Mouse (Mus musculus): ENCODE measurements around the gene Tet3.

DNA sequence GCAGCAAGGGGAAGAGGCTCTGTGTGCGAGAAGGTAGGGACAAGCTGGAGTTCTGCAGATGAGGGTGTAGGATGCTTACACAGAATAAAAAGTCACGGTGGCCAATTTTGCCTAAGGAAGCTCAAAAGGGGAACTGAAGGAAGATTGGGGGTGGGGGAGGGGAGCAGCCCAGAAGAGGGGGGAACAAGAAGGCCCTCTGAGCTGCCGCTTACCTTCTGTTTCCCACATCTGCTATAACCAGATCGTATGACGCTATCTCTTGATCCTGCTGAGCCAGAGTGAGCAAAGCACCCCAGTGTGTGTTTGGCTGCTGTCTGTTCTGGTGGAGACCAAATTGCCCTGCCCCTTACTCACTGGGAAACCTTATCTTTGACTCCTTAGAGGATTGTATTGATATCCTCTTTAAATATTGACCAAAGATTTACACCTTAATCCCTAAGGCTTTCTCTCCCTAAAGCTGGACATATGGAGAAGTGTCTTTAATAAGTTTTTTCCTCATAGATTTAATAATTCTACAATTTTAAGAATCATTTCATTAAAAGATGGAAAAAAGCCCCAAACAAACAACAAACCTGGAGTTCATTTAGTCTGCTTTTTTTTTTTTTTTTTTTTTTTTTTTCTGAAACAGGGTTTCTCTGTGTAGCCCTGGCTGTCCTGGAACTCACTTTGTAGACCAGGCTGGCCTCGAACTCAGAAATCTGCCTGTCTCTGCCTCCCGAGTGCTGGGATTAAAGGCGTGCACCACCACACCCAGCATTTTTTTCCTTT lies 135.0 kb downstream of the Tet3 start:
- TF ChIP-seq CTCF (IDR thresholded peaks at IDR 0.05; ENCODE audit: borderline replicate concordance, control insufficient read depth, extremely low read depth, insufficient read depth, low read length, poor library complexity) (no peak), POLR2A (IDR thresholded peaks at IDR 0.05; ENCODE audit: control insufficient read depth, extremely low read depth, insufficient read depth, low read length, poor library complexity) (no peak)

All from thymus, adult 2 months (tissue).